Mouse (Mus musculus) gastrocnemius, postnatal 10 days (tissue): Measurements from ENCODE around the gene Fcho2. TPM values are rescaled to one million over a fixed set of nuclear protein-coding genes. Genes with fewer than 3 reads are reported as not detected.

ENCODE experiments used
- DNase-seq: peaks from one replicate; pipeline ENCODE4 v3.0.0; 2021; ENCODE audit warnings: mixed read lengths
- total RNA-seq, 2 experiments: library from RNA; stranded (reverse); gene quantifications; 2 replicates each; pipeline ENCODE4 v1.2.3; 2021

Gene Fcho2
- total RNA-seq, 2 experiments from 2014 or later, result 26.0 to 34.6 TPM

DNA sequence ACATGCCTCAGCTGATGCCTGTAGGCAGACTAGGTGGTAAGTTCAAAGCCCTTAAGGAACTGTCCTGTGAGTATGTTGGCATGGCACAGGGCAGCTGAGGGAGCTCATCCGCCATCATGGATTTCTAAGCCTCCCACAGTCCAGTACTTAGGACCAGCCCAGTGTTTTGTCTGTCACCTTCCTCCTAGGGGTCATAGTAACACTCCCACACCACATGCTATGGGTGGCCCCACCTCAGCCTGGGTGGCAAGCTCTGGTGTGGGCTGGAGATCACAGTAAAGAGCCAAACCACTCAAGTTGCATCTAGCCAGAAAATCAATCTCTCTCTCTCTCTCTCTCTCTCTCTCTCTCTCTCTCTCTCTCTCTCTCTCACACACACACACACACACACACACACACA, 136.0 kb downstream of the Fcho2 start:
- DNase-seq, result no peak

DNA sequence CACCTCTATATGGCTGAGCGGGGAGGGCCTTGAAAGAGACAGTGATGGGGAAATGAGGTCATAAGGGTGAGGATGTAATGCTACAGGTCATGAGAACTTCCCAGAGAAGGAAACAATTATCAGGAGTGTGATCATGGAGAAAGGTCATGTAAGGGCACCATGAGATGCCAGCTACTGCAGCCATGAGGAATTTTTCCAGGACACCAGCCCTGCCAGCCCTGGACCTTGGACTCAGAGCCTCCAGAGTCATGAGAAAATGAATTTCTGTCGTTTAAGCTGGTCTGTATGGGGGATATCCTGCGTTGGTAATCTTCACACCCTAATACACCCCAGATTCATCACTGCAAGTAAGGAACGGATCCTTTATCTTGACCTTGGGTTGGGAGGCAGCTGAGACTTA, 141.3 kb downstream of the Fcho2 start:
- no peak for DNase-seq

Other genes starting within 250 kb of the Fcho2 start
- not detected for gene Tmem174, start 178.0 kb downstream of the Fcho2 start, total RNA-seq
- under 1 TPM; 0.23 to 0.40 TPM for gene Tmem171, start 120.6 kb downstream of the Fcho2 start, total RNA-seq
- 10 to 100 TPM; 58.2 to 70.9 TPM for gene Tnpo1, start 110.9 kb upstream of the Fcho2 start, total RNA-seq
- gene 1700024P04Rik, start 169.1 kb upstream of the Fcho2 start, total RNA-seq, result not detected